Mouse (Mus musculus) bone marrow macrophage, adult 2 months (primary cell): Measurements from ENCODE around the gene Nab2. TPM values are rescaled to one million over a fixed set of nuclear protein-coding genes. Genes with fewer than 3 reads are reported as not detected.
A peak's percentile ranks its signal among the peaks of the same experiment; 100 is the strongest.

ENCODE experiments used
- H3K27ac ChIP-seq: 2 replicates; pipeline ENCODE4 v1.5.1; 2012; ENCODE audit warnings: low read depth, low read length; ENCODE audit not compliant: insufficient read depth
- H3K4me1 ChIP-seq: 2 replicates; pipeline ENCODE4 v1.6.1; 2012; ENCODE audit warnings: low read length; ENCODE audit not compliant: control insufficient read depth, insufficient read depth
- H3K4me3 ChIP-seq: 2 replicates; pipeline ENCODE4 v1.5.1; 2012; ENCODE audit warnings: mild to moderate bottlenecking, low read length, moderate library complexity; ENCODE audit not compliant: insufficient read depth
- CTCF ChIP-seq: IDR thresholded peaks from 2 replicates; pipeline ENCODE4 v1.5.1; 2012; ENCODE audit warnings: low read depth, mild to moderate bottlenecking, low read length, moderate library complexity
- POLR2A ChIP-seq: IDR thresholded peaks from 2 replicates; pipeline ENCODE4 v1.6.1; 2012; ENCODE audit warnings: mild to moderate bottlenecking, low read depth, low read length, borderline replicate concordance
- polyA plus RNA-seq: library from polyadenylated mRNA; stranded (reverse); fragments of >200 nt; gene quantifications from 2 replicates; pipeline ENCODE4 v1.2.4, GENCODE M21; 2012; ENCODE audit not compliant: missing spikeins, insufficient read depth, insufficient read length

Gene Nab2
- polyA plus RNA-seq, 1 experiment = 25.4 TPM

- no peak for TF ChIP-seq POLR2A
- TF ChIP-seq CTCF = no peak
Observed at GRCm38 (mm10) chr10:127622661-127623060, 45.7 kb downstream of the Nab2 start.

GRCm38 (mm10) chr10:127622057-127622392 is 46.3 kb downstream of the Nab2 start:
- Histone ChIP-seq H3K4me1 (peaks cover 14% of the 10 kb centered on the region), H3K4me3 (peak overlapping the region; percentile 84), H3K27ac (peak overlapping the region; percentile 99)
- no peak for TF ChIP-seq POLR2A
- peak; percentile 45; the same call in 1 of the 2 replicates for TF ChIP-seq CTCF

More at GRCm38 (mm10) chr10:127622661-127623060, 45.7 kb downstream of the Nab2 start:
- no peak overlapping the region for H3K4me3 ChIP-seq
- peak overlapping the region; percentile 99 for H3K27ac ChIP-seq
- H3K4me1 ChIP-seq = peaks cover 7% of the 10 kb centered on the region

- peak overlapping the region; percentile 99 for H3K27ac ChIP-seq
Observed at GRCm38 (mm10) chr10:127621191-127622056, 46.9 kb downstream of the Nab2 start.

GRCm38 (mm10) chr10:127620406-127621190 is 47.8 kb downstream of the Nab2 start, which contains the start of gene Lrp1:
Lrp1 (minus strand) TSS chr10:127621148.
- TF ChIP-seq CTCF = no peak
- TF ChIP-seq POLR2A = 0 out of 2 replicates have a peak, but pooled peaks have one; percentile 53
- Histone ChIP-seq H3K4me1 (peaks cover 28% of the 10 kb centered on the region), H3K4me3 (peak within 1 kb of the TSS; percentile 84), H3K27ac (peak within 1 kb of the TSS; percentile 99)

More at GRCm38 (mm10) chr10:127621191-127622056, 46.9 kb downstream of the Nab2 start:
- TF ChIP-seq CTCF (no peak), POLR2A (no peak)
- Histone ChIP-seq H3K4me3 (peak overlapping the region; percentile 84), H3K4me1 (peaks cover 19% of the 10 kb centered on the region)

- Histone ChIP-seq H3K4me3 (peak overlapping the region; percentile 73), H3K4me1 (peaks cover 33% of the 10 kb centered on the region), H3K27ac (peak overlapping the region; percentile 86)
- TF ChIP-seq CTCF = no peak
- TF ChIP-seq POLR2A = no peak
Observed at GRCm38 (mm10) chr10:127619941-127620405, 48.4 kb downstream of the Nab2 start.

GRCm38 (mm10) chr10:127619119-127619721 is 49.1 kb downstream of the Nab2 start:
- Histone ChIP-seq H3K4me1 (peaks cover 33% of the 10 kb centered on the region), H3K27ac (peak overlapping the region; percentile 86), H3K4me3 (peak overlapping the region; percentile 73)
- TF ChIP-seq CTCF = no peak
- no peak for TF ChIP-seq POLR2A

- H3K4me1 ChIP-seq = peaks cover 33% of the 10 kb centered on the region
- peak overlapping the region; percentile 86 for H3K27ac ChIP-seq
- no peak for TF ChIP-seq POLR2A
- no peak for TF ChIP-seq CTCF
- H3K4me3 ChIP-seq = peak overlapping the region; percentile 73
Observed at GRCm38 (mm10) chr10:127618173-127618572, 50.2 kb downstream of the Nab2 start.

- Histone ChIP-seq H3K4me1 (peaks cover 27% of the 10 kb centered on the region), H3K4me3 (peak overlapping the region; percentile 10; the same call in 1 of the 2 replicates), H3K27ac (peak overlapping the region; percentile 86; the same call in 1 of the 2 replicates)
- TF ChIP-seq CTCF (no peak), POLR2A (no peak)
Observed at GRCm38 (mm10) chr10:127617294-127617693, 51.1 kb downstream of the Nab2 start.

- TF ChIP-seq POLR2A = no peak
- TF ChIP-seq CTCF = no peak
- Histone ChIP-seq H3K27ac (no peak overlapping the region), H3K4me3 (no peak overlapping the region), H3K4me1 (peaks cover 27% of the 10 kb centered on the region)
Observed at GRCm38 (mm10) chr10:127616261-127616679, 52.1 kb downstream of the Nab2 start.
